Mouse (Mus musculus): ENCODE data around the gene Ier2. TPM values are rescaled to one million over a fixed set of nuclear protein-coding genes. Genes with fewer than 3 reads are reported as not detected.
"Not testable (repeated sequence)": the region's sequence is repeated elsewhere in the genome, so short reads cannot be mapped to it uniquely, and the experiment has no call there.

Gene Ier2
- polyA plus RNA-seq, 1 experiment from 2014 or later, result 35.4 TPM

DNA sequence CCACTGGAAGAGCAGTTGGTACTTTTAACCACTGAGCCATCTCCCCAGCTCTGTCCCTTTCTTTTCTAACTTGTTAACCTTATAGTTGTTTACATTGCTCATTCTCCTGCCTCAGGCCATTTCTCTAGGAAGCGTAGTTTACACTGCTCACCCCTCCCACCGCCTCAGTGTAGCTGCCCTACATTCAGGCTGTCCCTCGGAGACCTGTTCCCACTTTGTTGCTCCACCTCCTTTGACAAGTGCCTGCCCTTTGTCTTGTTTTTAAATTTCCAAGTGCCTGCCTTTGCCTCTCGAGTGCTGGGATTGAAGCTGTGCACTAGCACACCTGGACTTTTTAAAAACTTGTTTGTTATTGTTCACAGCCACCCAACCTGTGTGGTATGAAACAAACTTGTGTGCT, 30.7 kb upstream of the Ier2 start:
- peaks cover 16% of the 10 kb centered on the region for H3K4me1 ChIP-seq
- H3K4me3 ChIP-seq, result no peak overlapping the region
- no peak overlapping the region for H3K4me2 ChIP-seq
- 67% methylated on average over 4 of the region's 4 CpGs for WGBS
- H3K9ac ChIP-seq, result no peak overlapping the region
- H3K27ac ChIP-seq, result no peak overlapping the region
- H3K9me3 ChIP-seq (replicated peaks), result no peaks in the 10 kb centered on the region
- H3K27me3 ChIP-seq, result no peaks in the 10 kb centered on the region
- peaks cover 52% of the 10 kb centered on the region for H3K36me3 ChIP-seq (ENCODE audit: poor library complexity, severe bottlenecking)
- no peak for ATAC-seq

DNA sequence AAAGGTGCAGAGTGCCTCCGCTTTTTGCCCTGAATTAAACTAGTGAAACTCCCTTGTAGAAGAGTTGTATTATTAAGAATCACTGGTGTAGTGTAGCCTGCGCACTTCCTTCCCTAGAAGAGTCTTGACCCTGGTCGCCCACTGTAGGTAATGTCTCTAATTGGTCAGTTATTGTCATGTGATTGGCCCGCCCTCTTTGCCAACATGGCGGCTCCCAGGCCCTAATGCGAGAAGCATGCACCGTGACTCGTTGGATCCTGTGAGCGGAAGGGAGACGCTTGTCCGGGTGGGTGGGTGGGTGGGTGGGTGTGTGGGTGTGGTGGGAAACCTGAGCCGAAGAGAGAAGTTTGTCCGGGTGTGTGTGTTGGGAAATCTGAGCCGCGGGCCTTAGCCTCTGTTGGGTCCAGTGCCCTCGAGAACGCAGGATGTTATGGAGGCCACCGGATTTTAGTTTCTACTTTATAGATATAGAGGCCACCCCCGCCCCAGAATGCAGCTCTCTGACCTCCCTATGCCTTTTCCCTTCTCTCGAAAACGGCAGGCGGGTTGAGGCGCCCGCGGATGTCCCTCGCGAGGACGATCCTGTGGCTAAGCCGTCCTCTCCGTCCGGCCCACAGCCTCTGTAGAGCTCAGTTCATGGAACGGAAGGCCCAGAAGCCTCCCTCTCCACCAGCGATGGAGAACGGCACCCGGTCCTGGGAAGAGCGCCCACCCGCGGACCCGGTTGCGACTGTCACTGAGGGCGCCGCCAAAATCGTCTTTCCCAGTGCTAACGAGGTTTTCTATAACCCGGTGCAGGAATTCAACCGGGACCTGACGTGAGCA, 26.7 kb upstream of the Ier2 start:
- WGBS, result under 1% methylated on average over 46 of the region's 47 CpGs
- peak overlapping the region; percentile 99 for H3K4me2 ChIP-seq
- peak overlapping the region; percentile 80 for H3K4me3 ChIP-seq
- H3K27ac ChIP-seq, result peak overlapping the region; percentile 7; the same call in 1 of the 2 replicates
- H3K9ac ChIP-seq, result peak overlapping the region; percentile 81
- H3K9me3 ChIP-seq (replicated peaks), result no peaks in the 10 kb centered on the region
- peaks cover 47% of the 10 kb centered on the region for H3K4me1 ChIP-seq
- H3K27me3 ChIP-seq, result no peaks in the 10 kb centered on the region
- peaks cover 23% of the 10 kb centered on the region; the same call in 1 of the 2 replicates for H3K36me3 ChIP-seq (ENCODE audit: poor library complexity, severe bottlenecking)
- peak; percentile 89 for ATAC-seq

GRCm38 (mm10) chr8:84687705-84688100, 25.1 kb upstream of the Ier2 start, which contains the start of gene Nacc1:
Gene Nacc1 (minus strand): TSS chr8:84687862.
- H3K9ac ChIP-seq, result peak within 1 kb of the TSS; percentile 99
- peak; percentile 88 for ATAC-seq
- H3K4me1 ChIP-seq, result peaks cover 49% of the 10 kb centered on the region
- H3K9me3 ChIP-seq (replicated peaks), result no peaks in the 10 kb centered on the region
- H3K27ac ChIP-seq, result peak within 1 kb of the TSS; percentile 93
- H3K4me2 ChIP-seq, result peak within 1 kb of the TSS; percentile 99
- peak within 1 kb of the TSS; percentile 100 for H3K4me3 ChIP-seq
- no peaks in the 10 kb centered on the region for H3K27me3 ChIP-seq
- WGBS, result 0% methylated on average over 29 of the region's 37 CpGs
- peaks cover 18% of the 10 kb centered on the region for H3K36me3 ChIP-seq (ENCODE audit: poor library complexity, severe bottlenecking)

GRCm38 (mm10) chr8:84687003-84687704, 24.5 kb upstream of the Ier2 start:
- Histone ChIP-seq H3K27ac (peak overlapping the region; percentile 93), H3K9me3 (replicated peaks) (no peaks in the 10 kb centered on the region), H3K4me2 (peak overlapping the region; percentile 95), H3K4me1 (peaks cover 55% of the 10 kb centered on the region), H3K9ac (peak overlapping the region; percentile 99), H3K4me3 (peak overlapping the region; percentile 100), H3K36me3 (ENCODE audit: poor library complexity, severe bottlenecking) (peaks cover 20% of the 10 kb centered on the region), H3K27me3 (no peaks in the 10 kb centered on the region)
- WGBS, result under 1% methylated on average over 49 of the region's 62 CpGs
- ATAC-seq, result peak; percentile 19; the same call in 1 of the 2 replicates

- H3K4me1 ChIP-seq, result peaks cover 58% of the 10 kb centered on the region
- no peak for ATAC-seq
- peak within 1 kb of the TSS; percentile 95 for H3K4me2 ChIP-seq
Observed at GRCm38 (mm10) chr8:84686191-84687002, 23.7 kb upstream of the Ier2 start, which contains the start of gene Trmt1. Gene Trmt1 (plus strand): TSS chr8:84686307.

GRCm38 (mm10) chr8:84684537-84684936, 21.9 kb upstream of the Ier2 start:
- 51% methylated on average over 3 of the region's 3 CpGs for WGBS
- Histone ChIP-seq H3K27ac (no peak overlapping the region), H3K4me2 (peak overlapping the region; percentile 95; the same call in 1 of the 2 replicates), H3K4me3 (no peak overlapping the region), H3K27me3 (no peaks in the 10 kb centered on the region), H3K4me1 (peaks cover 54% of the 10 kb centered on the region), H3K36me3 (ENCODE audit: poor library complexity, severe bottlenecking) (peaks cover 10% of the 10 kb centered on the region), H3K9me3 (replicated peaks) (no peaks in the 10 kb centered on the region), H3K9ac (no peak overlapping the region)
- no peak for ATAC-seq

More at GRCm38 (mm10) chr8:84686191-84687002, 23.7 kb upstream of the Ier2 start, which contains the start of gene Trmt1:
- Histone ChIP-seq H3K9me3 (replicated peaks) (no peaks in the 10 kb centered on the region), H3K27me3 (no peaks in the 10 kb centered on the region), H3K36me3 (ENCODE audit: poor library complexity, severe bottlenecking) (peaks cover 17% of the 10 kb centered on the region), H3K9ac (peak within 1 kb of the TSS; percentile 99), H3K27ac (peak within 1 kb of the TSS; percentile 93), H3K4me3 (peak within 1 kb of the TSS; percentile 100)
- 7% methylated on average over 19 of the region's 20 CpGs for WGBS

- no peak overlapping the region for H3K4me3 ChIP-seq
- WGBS, result 90% methylated on average over 2 of the region's 2 CpGs
- no peaks in the 10 kb centered on the region for H3K27me3 ChIP-seq
- peaks cover 41% of the 10 kb centered on the region for H3K4me1 ChIP-seq
- H3K4me2 ChIP-seq, result no peak overlapping the region; the same call in 1 of the 2 replicates
- no peak for ATAC-seq
- H3K9me3 ChIP-seq (replicated peaks), result no peaks in the 10 kb centered on the region
- no peak overlapping the region for H3K27ac ChIP-seq
- peaks cover 14% of the 10 kb centered on the region for H3K36me3 ChIP-seq (ENCODE audit: poor library complexity, severe bottlenecking)
- no peak overlapping the region for H3K9ac ChIP-seq
Observed at GRCm38 (mm10) chr8:84682257-84682656, 19.6 kb upstream of the Ier2 start.

GRCm38 (mm10) chr8:84681476-84681875, 18.8 kb upstream of the Ier2 start:
- 76% methylated on average over 2 of the region's 2 CpGs for WGBS
- Histone ChIP-seq H3K4me2 (no peak overlapping the region), H3K9me3 (replicated peaks) (no peaks in the 10 kb centered on the region), H3K9ac (no peak overlapping the region), H3K27ac (no peak overlapping the region), H3K36me3 (ENCODE audit: poor library complexity, severe bottlenecking) (peaks cover 21% of the 10 kb centered on the region), H3K4me3 (no peak overlapping the region), H3K4me1 (peaks cover 36% of the 10 kb centered on the region), H3K27me3 (no peaks in the 10 kb centered on the region)
- no peak for ATAC-seq

DNA sequence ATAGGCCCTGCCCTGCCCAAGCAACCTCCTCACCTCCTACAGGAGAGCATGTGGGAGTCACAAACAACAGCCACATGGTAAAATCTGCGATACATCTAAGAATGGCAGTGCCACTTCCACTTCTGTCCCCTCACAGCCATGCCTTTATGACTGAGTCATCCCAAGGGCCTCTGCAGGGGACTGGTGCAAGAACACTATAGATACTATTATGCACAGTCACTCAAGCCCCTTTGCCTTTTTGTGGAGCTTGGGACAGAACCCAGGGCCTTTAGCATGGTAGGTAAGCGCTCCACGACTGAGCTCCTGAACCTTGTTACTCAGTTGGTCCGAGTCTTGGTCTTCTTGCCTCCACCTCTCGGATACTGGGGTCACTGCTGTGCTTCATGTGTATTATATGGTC, 14.7 kb upstream of the Ier2 start:
- Histone ChIP-seq H3K9me3 (replicated peaks) (no peaks in the 10 kb centered on the region), H3K9ac (no peak overlapping the region), H3K36me3 (ENCODE audit: poor library complexity, severe bottlenecking) (peaks cover 55% of the 10 kb centered on the region), H3K4me1 (peaks cover 9% of the 10 kb centered on the region), H3K4me2 (no peak overlapping the region), H3K27me3 (no peaks in the 10 kb centered on the region), H3K27ac (no peak overlapping the region), H3K4me3 (no peak overlapping the region)
- ATAC-seq, result no peak
- 94% methylated on average over 5 of the region's 5 CpGs for WGBS

DNA sequence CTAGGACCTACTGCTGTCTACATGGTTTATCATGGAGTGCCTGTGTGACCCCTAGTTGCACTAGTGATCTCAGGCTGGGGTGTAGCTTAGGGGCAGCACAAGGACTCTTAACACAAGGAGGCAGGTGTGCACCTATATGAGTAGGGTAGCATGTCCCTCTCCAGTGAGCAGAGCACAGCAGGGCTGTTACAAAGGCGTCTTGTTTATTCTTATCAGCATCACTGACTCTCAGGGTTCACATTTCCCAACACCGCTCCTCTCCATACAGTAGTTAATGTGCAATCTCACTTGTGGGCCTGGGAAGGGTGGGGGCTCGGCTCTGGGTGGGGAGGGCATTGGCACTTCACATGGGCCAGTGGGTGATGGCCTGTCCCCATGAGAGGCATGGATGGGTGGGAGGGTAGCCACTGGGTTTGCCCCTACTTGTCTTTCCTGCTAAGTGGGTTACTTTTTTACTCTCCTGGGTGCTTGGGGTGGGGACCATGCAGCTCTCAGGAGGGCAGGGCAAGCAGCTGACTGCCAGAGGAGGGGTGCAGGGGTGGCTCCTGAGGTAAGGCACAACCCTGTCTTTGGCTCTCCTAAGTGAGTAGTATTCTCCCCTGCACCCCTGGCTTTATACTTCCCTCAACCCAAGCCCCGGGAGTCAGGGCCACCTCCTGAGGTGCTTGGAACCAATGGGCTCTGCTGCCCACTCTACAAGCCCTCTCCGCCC, 7.8 kb upstream of the Ier2 start:
- not testable (repeated sequence) for H3K9me3 ChIP-seq (replicated peaks); H3K27ac ChIP-seq; H3K9ac ChIP-seq; H3K4me1 ChIP-seq; H3K4me2 ChIP-seq; ATAC-seq; H3K27me3 ChIP-seq; H3K4me3 ChIP-seq
- H3K36me3 ChIP-seq (ENCODE audit: poor library complexity, severe bottlenecking), result peaks cover 70% of the 10 kb centered on the region
- WGBS, result 84% methylated on average over 5 of the region's 5 CpGs

Measured in forebrain, embryonic 13.5 days (tissue).